Comparison of ENCODE assay signal across 9 mouse cellular contexts in the genomic region with DNA sequence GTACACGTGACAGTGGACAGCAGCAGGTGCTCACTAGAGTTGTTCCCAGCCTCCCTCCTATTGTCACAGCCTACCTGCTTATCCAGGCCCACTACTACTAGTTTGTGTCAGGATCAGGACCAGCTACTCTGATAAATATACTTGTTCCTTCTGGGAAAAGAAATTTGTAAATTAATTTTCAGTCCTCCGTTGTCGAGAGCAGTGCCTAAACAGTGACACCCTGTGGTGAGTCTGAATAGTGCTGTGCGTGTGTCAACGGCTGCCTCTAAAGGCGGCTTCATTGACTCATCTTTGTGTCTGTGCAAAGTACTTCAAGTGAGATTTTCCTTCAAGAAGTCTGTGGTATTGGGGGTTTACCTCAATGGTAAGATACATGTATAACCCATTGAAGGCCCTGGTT. TPM values are rescaled to one million over a fixed set of nuclear protein-coding genes. Genes with fewer than 3 reads are reported as not detected.
DNase-seq lines count a peak whose midpoint lies in the region.
"Had no signal": no experiment of that assay in that cellular context is flagged by ENCODE, and none has a peak within 500 bp of the region (broad histone marks: within the 10 kb centered on the region; RNA-seq: fewer than 3 reads in every experiment).

No protein-coding gene starts in this region.

- peaks cover 6% of the 10 kb centered on the region; the same call in 1 of the 2 replicates for H3K36me3 ChIP-seq in splenic B cell, adult 2 months (ENCODE audit: control insufficient read depth, insufficient read depth, low read length, poor library complexity, severe bottlenecking)

- H3K27me3 ChIP-seq in splenic B cell, adult 2 months (ENCODE audit: control insufficient read depth, insufficient read depth, low read length, poor library complexity, severe bottlenecking): no peaks in the 10 kb centered on the region

- DNase-seq in gastrocnemius, adult 18-20 months (ENCODE audit: low spot score): peak; percentile 34
- no peak for DNase-seq in gastrocnemius, adult 8-10 months (ENCODE audit: low spot score in 2 of 2)
- DNase-seq in urinary bladder, postnatal 14 days (ENCODE audit: low spot score): peak; percentile 60
- DNase-seq in urinary bladder, postnatal 4 days (ENCODE audit: low spot score in 2 of 2): no peak
- peak; percentile 53 to 59 for DNase-seq in cerebellum, postnatal 36 days
- DNase-seq in induced T-regulatory cell, adult 2 months (ENCODE audit: low read depth): peak; percentile 76
- peak; percentile 60 for DNase-seq in lung, postnatal 14 days
- peak; percentile 70 for DNase-seq in splenic B cell, adult 2 months (ENCODE audit: low read depth, low spot score)

RNA-seq across cellular contexts. Expression of gene Gm12248, which starts 35.5 kb away (rescaled TPM):
- total RNA-seq in gastrocnemius, adult 18-20 months (2021): not detected
- total RNA-seq in gastrocnemius, adult 8-10 months (2022): not detected
- total RNA-seq: left cerebral cortex, adult 8-10 months had no signal

RNA-seq across cellular contexts. Expression of gene Cnot8, which starts 46.5 kb away (rescaled TPM):
- 10 to 100 TPM; 32.2 to 33.1 TPM for total RNA-seq in gastrocnemius, adult 18-20 months (2021)
- total RNA-seq in gastrocnemius, adult 8-10 months (2022): 10 to 100 TPM; 30.3 to 36.8 (median 32.5) TPM

RNA-seq across cellular contexts. Expression of gene Larp1, which starts 48.6 kb away (rescaled TPM):
- 10 to 100 TPM; 97.6 to 98.8 TPM for total RNA-seq in gastrocnemius, adult 18-20 months (2021)
- 100 to 1,000 TPM in 3 of 4 experiments, 10 to 100 TPM in 1; 98.4 to 121 (median 107) TPM for total RNA-seq in gastrocnemius, adult 8-10 months (2022)

Comparison
In these comparisons a context has a peak if more than half of its experiments do, and no peak if none do; other contexts are left out.
1. DNase-seq: peak in gastrocnemius, adult 18-20 months (single experiment), urinary bladder, postnatal 14 days (single experiment), cerebellum, postnatal 36 days (2 of 2), induced T-regulatory cell, adult 2 months (single experiment), lung, postnatal 14 days (single experiment) and splenic B cell, adult 2 months (single experiment); none in gastrocnemius, adult 8-10 months (0 of 2) and urinary bladder, postnatal 4 days (0 of 2).